Mouse (Mus musculus): ENCODE results near the gene Tnnt1. TPM values are rescaled to one million over a fixed set of nuclear protein-coding genes. Genes with fewer than 3 reads are reported as not detected.

Gene Tnnt1
- total and polyA plus RNA-seq, 2 experiments from 2014 or later: 2.9 to 3.5 TPM

- H3K9me3 ChIP-seq (ENCODE audit: low read length): no peaks in the 10 kb centered on the region
- no peak overlapping the region for H3K4me3 ChIP-seq (ENCODE audit: low read length)
- no peaks in the 10 kb centered on the region for H3K36me3 ChIP-seq (ENCODE audit: insufficient read depth, low read length)
- ATAC-seq (peak; percentile 82), DNase-seq (ENCODE audit: low spot score) (peak; percentile 82)
- no peaks in the 10 kb centered on the region for H3K27me3 ChIP-seq (ENCODE audit: insufficient read depth, low read length)
- H3K4me2 ChIP-seq (ENCODE audit: low read depth, low read length): no peak overlapping the region
- 8% methylated on average over 24 of the region's 24 CpGs for WGBS
- no peak overlapping the region for H3K27ac ChIP-seq
- peak; percentile 80 for TF ChIP-seq CTCF (IDR thresholded peaks at IDR 0.05; ENCODE audit: low read depth)
- no peak overlapping the region for H3K9ac ChIP-seq (replicated peaks; ENCODE audit: low read length)
- H3K4me1 ChIP-seq (ENCODE audit: insufficient read depth, low read length): no peaks in the 10 kb centered on the region
These were observed 6.1 kb downstream of the Tnnt1 start for GRCm38 (mm10) chr7:4509863-4510608.

DNA sequence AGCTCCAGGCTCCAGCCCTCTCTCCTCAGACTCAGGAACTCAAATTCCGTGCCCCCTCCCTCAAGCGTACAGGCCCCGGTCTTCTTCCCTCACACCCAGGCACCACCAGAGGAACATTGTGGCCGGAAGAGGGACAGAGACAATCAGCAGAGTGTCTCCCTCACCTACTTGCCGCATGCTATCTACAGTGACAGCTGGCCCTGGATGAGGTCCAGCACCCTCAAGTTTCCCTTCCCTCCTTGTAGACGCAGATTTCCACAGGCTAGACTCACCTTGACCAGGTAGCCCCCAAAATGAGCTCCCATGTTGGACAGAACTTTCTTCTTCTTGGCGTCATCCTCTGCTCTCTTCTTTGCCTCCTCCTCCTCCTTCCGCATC, 7.5 kb downstream of the Tnnt1 start:
- no peak for DNase-seq (ENCODE audit: low spot score)
- no peak for ATAC-seq
- TF ChIP-seq CTCF (IDR thresholded peaks at IDR 0.05; ENCODE audit: low read depth): no peak
- Histone ChIP-seq H3K4me3 (ENCODE audit: low read length) (no peak overlapping the region), H3K4me1 (ENCODE audit: insufficient read depth, low read length) (no peaks in the 10 kb centered on the region), H3K27ac (no peak overlapping the region), H3K27me3 (ENCODE audit: insufficient read depth, low read length) (no peaks in the 10 kb centered on the region), H3K9ac (replicated peaks; ENCODE audit: low read length) (no peak overlapping the region), H3K4me2 (ENCODE audit: low read depth, low read length) (no peak overlapping the region), H3K9me3 (ENCODE audit: low read length) (no peaks in the 10 kb centered on the region), H3K36me3 (ENCODE audit: insufficient read depth, low read length) (no peaks in the 10 kb centered on the region)
- 94% methylated on average over 8 of the region's 8 CpGs for WGBS

- no peak overlapping the region for H3K4me3 ChIP-seq (ENCODE audit: low read length)
- no peaks in the 10 kb centered on the region for H3K27me3 ChIP-seq (ENCODE audit: insufficient read depth, low read length)
- peak; percentile 53 for TF ChIP-seq CTCF (IDR thresholded peaks at IDR 0.05; ENCODE audit: low read depth)
- no peak for ATAC-seq
- no peaks in the 10 kb centered on the region for H3K36me3 ChIP-seq (ENCODE audit: insufficient read depth, low read length)
- WGBS: 77% methylated on average over 22 of the region's 32 CpGs
- H3K4me2 ChIP-seq (ENCODE audit: low read depth, low read length): no peak overlapping the region
- H3K9ac ChIP-seq (replicated peaks; ENCODE audit: low read length): no peak overlapping the region
- H3K27ac ChIP-seq: no peak overlapping the region
- DNase-seq (ENCODE audit: low spot score): no peak
- H3K4me1 ChIP-seq (ENCODE audit: insufficient read depth, low read length): no peaks in the 10 kb centered on the region
- H3K9me3 ChIP-seq (ENCODE audit: low read length): no peaks in the 10 kb centered on the region
These were observed 8.0 kb downstream of the Tnnt1 start for GRCm38 (mm10) chr7:4508062-4508738.

DNA sequence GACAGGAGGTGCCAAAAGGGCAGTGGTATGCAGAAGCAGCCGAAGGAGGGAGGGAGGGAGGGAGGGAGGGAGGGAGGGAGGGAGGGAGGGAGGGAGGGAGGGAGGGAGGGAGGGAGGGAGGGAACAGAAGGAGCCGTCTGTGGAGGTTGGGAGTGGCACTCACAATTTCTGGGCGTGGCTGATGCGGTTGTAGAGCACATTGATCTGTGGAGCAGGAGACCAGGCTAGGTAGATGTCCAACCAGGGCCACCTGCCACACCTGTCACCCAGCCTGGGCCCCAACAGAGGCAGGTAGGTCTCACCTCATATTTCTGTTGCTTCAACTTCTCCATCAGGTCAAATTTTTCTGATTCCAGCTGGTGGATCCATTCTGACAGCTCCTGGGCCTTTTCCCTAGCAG, 9.0 kb downstream of the Tnnt1 start:
- Histone ChIP-seq H3K9me3 (ENCODE audit: low read length) (no peaks in the 10 kb centered on the region), H3K4me2 (ENCODE audit: low read depth, low read length) (no peak overlapping the region), H3K36me3 (ENCODE audit: insufficient read depth, low read length) (no peaks in the 10 kb centered on the region), H3K4me1 (ENCODE audit: insufficient read depth, low read length) (no peaks in the 10 kb centered on the region), H3K27ac (no peak overlapping the region), H3K9ac (replicated peaks; ENCODE audit: low read length) (no peak overlapping the region), H3K27me3 (ENCODE audit: insufficient read depth, low read length) (no peaks in the 10 kb centered on the region), H3K4me3 (ENCODE audit: low read length) (no peak overlapping the region)
- no peak for TF ChIP-seq CTCF (IDR thresholded peaks at IDR 0.05; ENCODE audit: low read depth)
- no peak for DNase-seq (ENCODE audit: low spot score)
- 50% methylated on average over 3 of the region's 4 CpGs for WGBS
- no peak for ATAC-seq

DNA sequence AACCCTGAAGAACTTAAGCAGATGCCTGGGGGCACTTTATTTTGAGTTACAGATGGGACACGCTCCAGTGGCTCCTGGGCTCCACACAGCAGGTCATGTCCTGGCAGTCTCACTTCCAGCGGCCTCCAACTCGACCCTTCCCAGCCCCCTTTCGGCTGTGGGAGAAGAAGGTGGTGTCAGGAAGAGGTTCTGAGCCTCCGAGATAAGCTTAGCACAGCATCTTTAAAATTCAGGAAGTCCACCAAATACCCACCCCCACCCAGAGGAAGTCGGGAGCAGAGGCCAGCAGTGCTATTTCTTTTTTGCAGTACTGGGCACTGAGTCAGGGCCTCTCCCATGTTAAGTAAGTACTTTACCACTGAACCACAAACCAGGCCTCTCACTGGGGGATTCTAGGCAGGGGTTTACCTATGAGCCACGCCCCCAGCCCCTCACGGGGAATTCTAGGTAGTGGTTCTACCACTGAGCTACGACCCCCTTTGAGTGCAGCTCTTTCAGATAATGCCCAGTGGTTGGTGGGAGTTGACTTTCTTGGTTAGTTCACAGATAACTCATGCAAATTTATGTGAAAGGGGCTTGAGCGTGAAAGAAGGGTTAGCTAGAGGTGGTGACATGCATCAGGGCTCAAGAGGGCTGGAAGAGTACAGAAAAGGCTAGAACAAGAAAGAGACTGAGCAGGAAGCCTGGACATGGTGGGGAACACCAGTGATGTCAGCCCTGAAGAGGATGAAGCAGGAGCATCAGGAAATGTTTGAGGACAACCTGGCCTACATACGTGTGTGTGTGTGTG, 11.3 kb downstream of the Tnnt1 start:
- Histone ChIP-seq H3K36me3 (ENCODE audit: insufficient read depth, low read length) (no peaks in the 10 kb centered on the region), H3K4me2 (ENCODE audit: low read depth, low read length) (no peak overlapping the region), H3K9ac (replicated peaks; ENCODE audit: low read length) (no peak overlapping the region), H3K9me3 (ENCODE audit: low read length) (no peaks in the 10 kb centered on the region), H3K4me3 (ENCODE audit: low read length) (no peak overlapping the region), H3K27me3 (ENCODE audit: insufficient read depth, low read length) (no peaks in the 10 kb centered on the region), H3K27ac (no peak overlapping the region), H3K4me1 (ENCODE audit: insufficient read depth, low read length) (peaks cover 9% of the 10 kb centered on the region)
- ATAC-seq: no peak
- TF ChIP-seq CTCF (IDR thresholded peaks at IDR 0.05; ENCODE audit: low read depth): no peak
- no peak for DNase-seq (ENCODE audit: low spot score)
- WGBS: 51% methylated on average over 11 of the region's 11 CpGs

- Histone ChIP-seq H3K27ac (no peak overlapping the region), H3K4me3 (ENCODE audit: low read length) (no peak overlapping the region), H3K9ac (replicated peaks; ENCODE audit: low read length) (no peak overlapping the region), H3K27me3 (ENCODE audit: insufficient read depth, low read length) (no peaks in the 10 kb centered on the region), H3K9me3 (ENCODE audit: low read length) (no peaks in the 10 kb centered on the region), H3K4me2 (ENCODE audit: low read depth, low read length) (no peak overlapping the region), H3K4me1 (ENCODE audit: insufficient read depth, low read length) (peaks cover 19% of the 10 kb centered on the region), H3K36me3 (ENCODE audit: insufficient read depth, low read length) (no peaks in the 10 kb centered on the region)
- no peak for TF ChIP-seq CTCF (IDR thresholded peaks at IDR 0.05; ENCODE audit: low read depth)
- DNase-seq (ENCODE audit: low spot score): no peak
- ATAC-seq: no peak
- WGBS: 84% methylated on average over 5 of the region's 5 CpGs
These were observed 12.3 kb downstream of the Tnnt1 start for GRCm38 (mm10) chr7:4503858-4504257.

All from hindbrain, postnatal 0 days (tissue).